Mouse (Mus musculus): Measurements from ENCODE around the gene Lmbr1. TPM values are rescaled to one million over a fixed set of nuclear protein-coding genes. Genes with fewer than 3 reads are reported as not detected.

Lmbr1 gene
- total and polyA plus RNA-seq, 3 experiments = 5.3 to 13.4 (median 12.4) TPM

- 66% methylated on average over 4 of the region's 4 CpGs for WGBS
Measured at GRCm38 (mm10) chr5:29211980-29212555, 166.1 kb downstream of the Lmbr1 start.

GRCm38 (mm10) chr5:29205690-29206089 is 172.5 kb downstream of the Lmbr1 start:
- WGBS = 69% methylated on average over 5 of the region's 5 CpGs
- intact Hi-C loops (cut with DNase I) = no loop called here

More at GRCm38 (mm10) chr5:29211980-29212555, 166.1 kb downstream of the Lmbr1 start:
- intact Hi-C loops (cut with DNase I) = no loop called here
- H3K79me2 ChIP-seq (replicated peaks; ENCODE audit: control insufficient read depth, insufficient read depth, low read length) = no peaks in the 10 kb centered on the region
- no peaks in the 10 kb centered on the region for H3K36me3 ChIP-seq (ENCODE audit: control insufficient read depth, insufficient read depth, low read length)
- H3K4me3 ChIP-seq = no peak overlapping the region
- H3K27me3 ChIP-seq (ENCODE audit: control insufficient read depth, insufficient read depth, low read length) = no peaks in the 10 kb centered on the region
- no peak for DNase-seq
- TF ChIP-seq EP300 (IDR thresholded peaks at IDR 0.05; ENCODE audit: insufficient read depth, low read depth, low read length) (no peak), CTCF (IDR thresholded peaks at IDR 0.05) (no peak), POLR2A (IDR thresholded peaks at IDR 0.05; ENCODE audit: insufficient read depth, low read depth, low read length) (no peak)
- no peak overlapping the region for H3K27ac ChIP-seq
- no peaks in the 10 kb centered on the region for H3K4me1 ChIP-seq (ENCODE audit: control insufficient read depth, insufficient read depth, low read length)
- no peak overlapping the region for H3K9ac ChIP-seq (ENCODE audit: low read depth, low read length)

GRCm38 (mm10) chr5:29199868-29200267 is 178.3 kb downstream of the Lmbr1 start:
- H3K36me3 ChIP-seq (ENCODE audit: control insufficient read depth, insufficient read depth, low read length) = no peaks in the 10 kb centered on the region
- no peak overlapping the region for H3K9ac ChIP-seq (ENCODE audit: low read depth, low read length)
- no peak for DNase-seq
- H3K4me3 ChIP-seq = no peak overlapping the region
- no peaks in the 10 kb centered on the region for H3K79me2 ChIP-seq (replicated peaks; ENCODE audit: control insufficient read depth, insufficient read depth, low read length)
- no peaks in the 10 kb centered on the region for H3K27me3 ChIP-seq (ENCODE audit: control insufficient read depth, insufficient read depth, low read length)
- no peak overlapping the region for H3K27ac ChIP-seq
- intact Hi-C loops (cut with DNase I) = no loop called here
- H3K4me1 ChIP-seq (ENCODE audit: control insufficient read depth, insufficient read depth, low read length) = peaks cover 1% of the 10 kb centered on the region
- 31% methylated on average over 3 of the region's 3 CpGs for WGBS
- TF ChIP-seq CTCF (IDR thresholded peaks at IDR 0.05) (no peak), EP300 (IDR thresholded peaks at IDR 0.05; ENCODE audit: insufficient read depth, low read depth, low read length) (no peak), POLR2A (IDR thresholded peaks at IDR 0.05; ENCODE audit: insufficient read depth, low read depth, low read length) (no peak)

More at GRCm38 (mm10) chr5:29205690-29206089, 172.5 kb downstream of the Lmbr1 start:
- Histone ChIP-seq H3K4me1 (ENCODE audit: control insufficient read depth, insufficient read depth, low read length) (no peaks in the 10 kb centered on the region), H3K36me3 (ENCODE audit: control insufficient read depth, insufficient read depth, low read length) (no peaks in the 10 kb centered on the region), H3K27ac (no peak overlapping the region), H3K79me2 (replicated peaks; ENCODE audit: control insufficient read depth, insufficient read depth, low read length) (no peaks in the 10 kb centered on the region), H3K27me3 (ENCODE audit: control insufficient read depth, insufficient read depth, low read length) (no peaks in the 10 kb centered on the region), H3K9ac (ENCODE audit: low read depth, low read length) (no peak overlapping the region), H3K4me3 (no peak overlapping the region)
- no peak for DNase-seq
- TF ChIP-seq CTCF (IDR thresholded peaks at IDR 0.05) = no peak
- TF ChIP-seq EP300 (IDR thresholded peaks at IDR 0.05; ENCODE audit: insufficient read depth, low read depth, low read length) = no peak
- no peak for TF ChIP-seq POLR2A (IDR thresholded peaks at IDR 0.05; ENCODE audit: insufficient read depth, low read depth, low read length)

GRCm38 (mm10) chr5:29198960-29199488 is 179.2 kb downstream of the Lmbr1 start:
- WGBS = 67% methylated on average over 4 of the region's 4 CpGs
- Histone ChIP-seq H3K27me3 (ENCODE audit: control insufficient read depth, insufficient read depth, low read length) (no peaks in the 10 kb centered on the region), H3K36me3 (ENCODE audit: control insufficient read depth, insufficient read depth, low read length) (no peaks in the 10 kb centered on the region), H3K27ac (no peak overlapping the region), H3K4me1 (ENCODE audit: control insufficient read depth, insufficient read depth, low read length) (peaks cover 1% of the 10 kb centered on the region), H3K4me3 (no peak overlapping the region), H3K79me2 (replicated peaks; ENCODE audit: control insufficient read depth, insufficient read depth, low read length) (no peaks in the 10 kb centered on the region), H3K9ac (ENCODE audit: low read depth, low read length) (no peak overlapping the region)
- no peak for TF ChIP-seq POLR2A (IDR thresholded peaks at IDR 0.05; ENCODE audit: insufficient read depth, low read depth, low read length)
- TF ChIP-seq EP300 (IDR thresholded peaks at IDR 0.05; ENCODE audit: insufficient read depth, low read depth, low read length) = no peak
- TF ChIP-seq CTCF (IDR thresholded peaks at IDR 0.05) = no peak
- DNase-seq = no peak
- intact Hi-C loops (cut with DNase I) = no loop called here

- Histone ChIP-seq H3K4me1 (ENCODE audit: control insufficient read depth, insufficient read depth, low read length) (peaks cover 1% of the 10 kb centered on the region), H3K9ac (ENCODE audit: low read depth, low read length) (no peak overlapping the region), H3K36me3 (ENCODE audit: control insufficient read depth, insufficient read depth, low read length) (no peaks in the 10 kb centered on the region), H3K4me3 (no peak overlapping the region), H3K27ac (no peak overlapping the region), H3K27me3 (ENCODE audit: control insufficient read depth, insufficient read depth, low read length) (no peaks in the 10 kb centered on the region), H3K79me2 (replicated peaks; ENCODE audit: control insufficient read depth, insufficient read depth, low read length) (no peaks in the 10 kb centered on the region)
- intact Hi-C loops (cut with DNase I) = no loop called here
- no peak for DNase-seq
- TF ChIP-seq EP300 (IDR thresholded peaks at IDR 0.05; ENCODE audit: insufficient read depth, low read depth, low read length) = no peak
- TF ChIP-seq POLR2A (IDR thresholded peaks at IDR 0.05; ENCODE audit: insufficient read depth, low read depth, low read length) = no peak
- WGBS = 88% methylated on average over 4 of the region's 4 CpGs
Measured at GRCm38 (mm10) chr5:29197187-29197586, 181.0 kb downstream of the Lmbr1 start.

GRCm38 (mm10) chr5:29196264-29196658 is 181.9 kb downstream of the Lmbr1 start:
- WGBS = 14% methylated on average over 12 of the region's 12 CpGs
- H3K4me1 ChIP-seq (ENCODE audit: control insufficient read depth, insufficient read depth, low read length) = peaks cover 1% of the 10 kb centered on the region
- no peaks in the 10 kb centered on the region for H3K27me3 ChIP-seq (ENCODE audit: control insufficient read depth, insufficient read depth, low read length)
- peak overlapping the region; percentile 58 for H3K4me3 ChIP-seq
- no peak for TF ChIP-seq CTCF (IDR thresholded peaks at IDR 0.05)
- TF ChIP-seq EP300 (IDR thresholded peaks at IDR 0.05; ENCODE audit: insufficient read depth, low read depth, low read length) = no peak
- no peak for TF ChIP-seq POLR2A (IDR thresholded peaks at IDR 0.05; ENCODE audit: insufficient read depth, low read depth, low read length)
- H3K27ac ChIP-seq = no peak overlapping the region
- H3K79me2 ChIP-seq (replicated peaks; ENCODE audit: control insufficient read depth, insufficient read depth, low read length) = no peaks in the 10 kb centered on the region
- intact Hi-C loops (cut with DNase I) = no loop called here
- no peaks in the 10 kb centered on the region for H3K36me3 ChIP-seq (ENCODE audit: control insufficient read depth, insufficient read depth, low read length)
- peak overlapping the region; percentile 17 for H3K9ac ChIP-seq (ENCODE audit: low read depth, low read length)
- no peak for DNase-seq

Data from heart, adult 2 months (tissue).